28 mouse cellular contexts compared by ENCODE assay signal in the genomic region with DNA sequence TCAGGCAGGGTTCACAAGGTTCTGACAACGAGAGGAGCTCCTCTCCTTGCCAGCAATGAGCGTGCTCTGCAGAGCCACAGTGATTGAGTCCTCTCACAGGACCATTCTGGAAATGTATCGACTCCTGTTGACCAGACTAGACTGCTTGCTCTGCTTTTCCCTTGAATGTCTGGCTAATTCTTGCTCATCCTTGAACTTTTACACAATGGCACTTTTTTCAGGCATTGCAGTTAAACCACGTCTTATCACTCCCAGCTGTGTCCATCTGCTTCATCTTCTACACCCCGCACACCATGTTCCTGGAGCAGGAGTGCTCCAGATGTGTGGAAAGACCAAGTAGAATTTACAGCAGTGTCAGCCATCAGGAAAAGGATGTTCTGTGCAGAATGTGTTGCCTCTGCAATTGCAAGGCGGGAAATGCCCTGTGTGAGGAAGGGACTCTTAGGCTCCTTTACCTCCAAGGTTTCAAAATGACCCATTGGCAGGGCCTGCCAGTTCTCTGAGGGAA. TPM values are rescaled to one million over a fixed set of nuclear protein-coding genes. Genes with fewer than 3 reads are reported as not detected.
DNase-seq lines count a peak whose midpoint lies in the region; ATAC-seq and TF ChIP-seq lines count a peak whose summit lies in the region.
"Had no signal": no experiment of that assay in that cellular context is flagged by ENCODE, and none has a peak within 500 bp of the region (broad histone marks: within the 10 kb centered on the region; RNA-seq: fewer than 3 reads in every experiment).

No protein-coding gene starts in this region.

- H3K4me1 ChIP-seq in lung, embryonic 14.5 days (ENCODE audit: insufficient read depth) = no peaks in the 10 kb centered on the region
- H3K4me1 ChIP-seq in lung, adult 2 months (ENCODE audit: control insufficient read depth, insufficient read depth, low read length) = no peaks in the 10 kb centered on the region
- H3K4me1 ChIP-seq in small intestine, adult 2 months (ENCODE audit: control insufficient read depth, insufficient read depth, insufficient read length, low read length) = peaks cover 19% of the 10 kb centered on the region; the same call in 1 of the 2 replicates
- H3K4me1 ChIP-seq: embryonic facial prominence, embryonic 10.5 days; embryonic facial prominence, embryonic 15.5 days; forebrain, embryonic 12.5 days; hindbrain, embryonic 10.5 days; hindbrain, embryonic 15.5 days had no signal

- 68% methylated on average over 6 of the region's 6 CpGs for WGBS in lung, embryonic 14.5 days
- WGBS in lung, adult 2 months = 76% methylated on average over 6 of the region's 6 CpGs
- 57% methylated on average over 6 of the region's 6 CpGs for whole genome bisulfite sequencing in small intestine, adult 2 months

- H3K4me3 ChIP-seq in gastrocnemius, adult 2 months = no peak overlapping the region
- H3K4me3 ChIP-seq in lung, embryonic 14.5 days (ENCODE audit: low read depth, low read length) = no peak overlapping the region
- no peak overlapping the region for H3K4me3 ChIP-seq in lung, adult 2 months (replicated peaks; ENCODE audit: extremely low read depth, low read depth, low read length)
- no peak overlapping the region for H3K4me3 ChIP-seq in small intestine, adult 2 months (ENCODE audit: low read depth, low read length)
- H3K4me3 ChIP-seq: embryonic facial prominence, embryonic 10.5 days; embryonic facial prominence, embryonic 15.5 days; forebrain, embryonic 12.5 days; hindbrain, embryonic 10.5 days; hindbrain, embryonic 15.5 days; liver, embryonic 15.5 days had no signal

- H3K9ac ChIP-seq in lung, embryonic 14.5 days = no peak overlapping the region
- H3K9ac ChIP-seq: embryonic facial prominence, embryonic 15.5 days; forebrain, embryonic 12.5 days; forebrain, postnatal 0 days; hindbrain, embryonic 15.5 days; liver, embryonic 15.5 days had no signal

- H3K9me3 ChIP-seq in lung, embryonic 14.5 days (ENCODE audit: low read depth, low read length) = no peaks in the 10 kb centered on the region
- H3K9me3 ChIP-seq: embryonic facial prominence, embryonic 10.5 days; embryonic facial prominence, embryonic 15.5 days; forebrain, embryonic 12.5 days; hindbrain, embryonic 10.5 days; hindbrain, embryonic 15.5 days; liver, embryonic 15.5 days had no signal

- 0 out of 2 replicates have a peak, but pooled peaks have one; percentile 11 for ATAC-seq in lung, embryonic 14.5 days (ENCODE audit: insufficient read depth)
- ATAC-seq: forebrain, postnatal 0 days; inflammation-experienced regulatory T-cells, adult 6 months; Patski had no signal

- no peaks in the 10 kb centered on the region for H3K36me3 ChIP-seq in lung, embryonic 14.5 days (ENCODE audit: insufficient read depth)
- H3K36me3 ChIP-seq in small intestine, adult 2 months (ENCODE audit: control insufficient read depth, insufficient read depth, low read length) = no peaks in the 10 kb centered on the region
- H3K36me3 ChIP-seq: embryonic facial prominence, embryonic 10.5 days; embryonic facial prominence, embryonic 15.5 days; forebrain, embryonic 12.5 days; hindbrain, embryonic 10.5 days; hindbrain, embryonic 15.5 days; liver, embryonic 15.5 days had no signal

- intact Hi-C loops in gastrocnemius, adult 2 months (cut with DNase I) = no loop called here
- intact Hi-C loops in heart, postnatal 10 days (cut with DNase I) = no loop called here
- intact Hi-C loops in heart, postnatal 25 days (cut with DNase I) = no loop called here

- H3K27ac ChIP-seq in gastrocnemius, adult 2 months = peak overlapping the region; percentile 48
- no peak overlapping the region for H3K27ac ChIP-seq in lung, embryonic 14.5 days (ENCODE audit: low read depth)
- H3K27ac ChIP-seq in small intestine, adult 2 months (ENCODE audit: insufficient read depth, low read depth, low read length) = peak overlapping the region; percentile 30; the same call in 1 of the 2 replicates
- H3K27ac ChIP-seq: embryonic facial prominence, embryonic 10.5 days; embryonic facial prominence, embryonic 15.5 days; forebrain, embryonic 12.5 days; hindbrain, embryonic 10.5 days; hindbrain, embryonic 15.5 days; kidney, postnatal 0 days had no signal

- no peak for DNase-seq in gastrocnemius, adult 2 months
- no peak for DNase-seq in gastrocnemius, adult 8-10 months (ENCODE audit: low spot score in 2 of 2)
- DNase-seq in heart, postnatal 10 days = peak; percentile 21 to 22
- DNase-seq in heart, postnatal 25 days (ENCODE audit: low spot score) = no peak
- DNase-seq in lung, embryonic 14.5 days = no peak
- no peak for DNase-seq in lung, adult 2 months
- DNase-seq: cerebellum, adult 8-10 months; cerebellum, postnatal 25 days; forebrain, postnatal 0 days; gastrocnemius, postnatal 14 days; kidney, adult 18-20 months; layer of hippocampus, postnatal 36 days; left cerebral cortex, postnatal 4 days; lung, postnatal 10 days; midbrain, embryonic 14.5 days; retina, postnatal 1 day; right cerebral cortex, postnatal 14 days; spleen, adult 18-20 months had no signal

- TF ChIP-seq CTCF in gastrocnemius, adult 2 months (IDR thresholded peaks at IDR 0.05) = no peak
- no peak for TF ChIP-seq CTCF in lung, embryonic 14.5 days (IDR thresholded peaks at IDR 0.05; ENCODE audit: low read depth)
- no peak for TF ChIP-seq CTCF in lung, adult 2 months (IDR thresholded peaks at IDR 0.05; ENCODE audit: insufficient read depth, low read length)
- no peak for TF ChIP-seq CTCF in small intestine, adult 2 months (IDR thresholded peaks at IDR 0.05; ENCODE audit: extremely low read depth, insufficient read length, insufficient replicate concordance, low read depth, low read length)

- no peak for TF ChIP-seq POLR2A in lung, adult 2 months (IDR thresholded peaks at IDR 0.05; ENCODE audit: borderline replicate concordance, extremely low read depth, low read depth, low read length)
- TF ChIP-seq POLR2A in small intestine, adult 2 months (IDR thresholded peaks at IDR 0.05; ENCODE audit: low read depth, low read length) = no peak

- H3K27me3 ChIP-seq in lung, embryonic 14.5 days (ENCODE audit: insufficient read depth, low read length) = no peaks in the 10 kb centered on the region
- no peaks in the 10 kb centered on the region for H3K27me3 ChIP-seq in small intestine, adult 2 months (ENCODE audit: control insufficient read depth, insufficient read depth, low read length)
- H3K27me3 ChIP-seq: embryonic facial prominence, embryonic 15.5 days; liver, embryonic 15.5 days; Patski had no signal

- H3K4me2 ChIP-seq in lung, embryonic 14.5 days = no peak overlapping the region
- H3K4me2 ChIP-seq: embryonic facial prominence, embryonic 15.5 days; forebrain, embryonic 12.5 days; hindbrain, embryonic 15.5 days; liver, embryonic 15.5 days had no signal

RNA-seq across cellular contexts. Expression of a gene that starts 7.4 kb away (rescaled TPM):
- 10 to 100 TPM; 29.8 to 38.6 TPM for total RNA-seq in gastrocnemius, adult 2 months (2021)
- total RNA-seq in gastrocnemius, adult 8-10 months (2022) = 10 to 100 TPM; 15.5 to 25.7 (median 19.9) TPM
- total RNA-seq in heart, postnatal 10 days (2021) = 10 to 100 TPM; 24.6 to 31.6 TPM
- 10 to 100 TPM; 28.6 to 37.3 TPM for total RNA-seq in heart, postnatal 25 days (2021)
- polyA plus RNA-seq in lung, embryonic 14.5 days (2014; fragmentation: Nextera tagmentation; extraction: Ambion mirVana) = 1.6 and 2.2 TPM in 2 replicates
- 20.7 and 26.2 TPM in 2 replicates for polyA plus RNA-seq in lung, adult 2 months (2012; rRNA removed)
- 29.0 and 33.8 TPM in 2 replicates for polyA plus RNA-seq in small intestine, adult 2 months (2012; rRNA removed)
- polyA plus RNA-seq: forebrain, embryonic 12.5 days had no signal

Comparison
In these comparisons a context has a peak if more than half of its experiments do, and no peak if none do; other contexts are left out.
1. DNase-seq: peak in heart, postnatal 10 days (2 of 2); none in gastrocnemius, adult 2 months (single experiment), gastrocnemius, adult 8-10 months (0 of 2), heart, postnatal 25 days (single experiment), lung, embryonic 14.5 days (single experiment) and lung, adult 2 months (single experiment).